Mouse (Mus musculus) hindbrain, embryonic 15.5 days (tissue): Measurements from ENCODE around the gene Swap70. TPM values are rescaled to one million over a fixed set of nuclear protein-coding genes. Genes with fewer than 3 reads are reported as not detected.

ENCODE experiments used
- ATAC-seq: fragments of 200-750 bp; cut with Nextera tagmentation; 2 replicates; pipeline ENCODE4 v1.8.0; 2017; ENCODE audit warnings: low read depth, moderate number of reproducible peaks, moderate TSS enrichment; ENCODE audit not compliant: low FRiP score
- H3K27ac ChIP-seq: fragments of 300-500 bp; sonication (generic); replicated peaks from 2 replicates; pipeline ENCODE4 v1.5.1; 2015; ENCODE audit warnings: mild to moderate bottlenecking, inconsistent platforms
- H3K27me3 ChIP-seq: fragments of 300-500 bp; sonication (generic); 2 replicates; pipeline ENCODE4 v1.6.1; 2015; ENCODE audit warnings: control low read depth, inconsistent platforms
- H3K36me3 ChIP-seq: fragments of 300-500 bp; sonication (generic); 2 replicates; pipeline ENCODE4 v1.6.1; 2015; ENCODE audit warnings: control low read depth, inconsistent platforms
- H3K4me1 ChIP-seq: fragments of 300-500 bp; sonication (generic); replicated peaks from 2 replicates; pipeline ENCODE4 v1.6.1; 2015; ENCODE audit warnings: control low read depth, inconsistent platforms
- H3K4me2 ChIP-seq: fragments of 300-500 bp; sonication (generic); 2 replicates; pipeline ENCODE4 v1.6.1; 2015; ENCODE audit warnings: moderate library complexity, mild to moderate bottlenecking, inconsistent platforms
- H3K4me3 ChIP-seq: fragments of 300-500 bp; sonication (generic); 2 replicates; pipeline ENCODE4 v1.5.1; 2015; ENCODE audit warnings: mild to moderate bottlenecking, inconsistent platforms
- H3K9ac ChIP-seq: fragments of 300-500 bp; sonication (generic); 2 replicates; pipeline ENCODE4 v1.6.1; 2015; ENCODE audit warnings: inconsistent platforms
- H3K9me3 ChIP-seq: fragments of 300-500 bp; sonication (generic); 2 replicates; pipeline ENCODE4 v1.6.1; 2016; ENCODE audit warnings: control low read depth, inconsistent platforms
- WGBS: fragments of 180-500 bp; shearing (Covaris S2); methylation state at CpG from one replicate; pipeline ENCODE4 v1.1.7; 2015; 5-methylcytosine and 5-hydroxymethylcytosine counted together
- polyA plus RNA-seq: library from polyadenylated mRNA; unstranded; fragments of >200 nt; fragmentation: Nextera tagmentation; extraction: Ambion mirVana; gene quantifications from 2 replicates; pipeline ENCODE4 v1.2.1, GENCODE M21; 2015

Gene Swap70
- polyA plus RNA-seq, 1 experiment from 2014 or later = 10.1 TPM

GRCm38 (mm10) chr7:110282797-110283196 is 61.3 kb downstream of the Swap70 start:
- no peaks in the 10 kb centered on the region for H3K36me3 ChIP-seq
- H3K9me3 ChIP-seq = no peaks in the 10 kb centered on the region
- WGBS = 88% methylated on average over 11 of the region's 11 CpGs
- ATAC-seq = no peak
- no peak overlapping the region for H3K9ac ChIP-seq
- H3K4me2 ChIP-seq = no peak overlapping the region
- H3K4me1 ChIP-seq = peaks cover 6% of the 10 kb centered on the region; the same call in 1 of the 2 replicates
- no peak overlapping the region for H3K4me3 ChIP-seq
- H3K27me3 ChIP-seq = no peaks in the 10 kb centered on the region
- H3K27ac ChIP-seq = no peak overlapping the region

GRCm38 (mm10) chr7:110283484-110284275 is 62.2 kb downstream of the Swap70 start:
- no peaks in the 10 kb centered on the region for H3K27me3 ChIP-seq
- no peak overlapping the region for H3K9ac ChIP-seq
- ATAC-seq = no peak
- peaks cover 6% of the 10 kb centered on the region; the same call in 1 of the 2 replicates for H3K4me1 ChIP-seq
- 96% methylated on average over 6 of the region's 6 CpGs for WGBS
- no peak overlapping the region for H3K4me2 ChIP-seq
- H3K9me3 ChIP-seq = no peaks in the 10 kb centered on the region
- H3K36me3 ChIP-seq = no peaks in the 10 kb centered on the region
- H3K27ac ChIP-seq = no peak overlapping the region
- H3K4me3 ChIP-seq = no peak overlapping the region

GRCm38 (mm10) chr7:110285076-110285848 is 63.8 kb downstream of the Swap70 start:
- Histone ChIP-seq H3K9me3 (no peaks in the 10 kb centered on the region), H3K4me3 (no peak overlapping the region), H3K27ac (no peak overlapping the region), H3K4me1 (peaks cover 6% of the 10 kb centered on the region; the same call in 1 of the 2 replicates), H3K27me3 (no peaks in the 10 kb centered on the region), H3K4me2 (no peak overlapping the region), H3K9ac (no peak overlapping the region), H3K36me3 (no peaks in the 10 kb centered on the region)
- 92% methylated on average over 12 of the region's 12 CpGs for WGBS
- no peak for ATAC-seq

- no peak overlapping the region for H3K9ac ChIP-seq
- H3K4me2 ChIP-seq = no peak overlapping the region
- H3K9me3 ChIP-seq = no peaks in the 10 kb centered on the region
- no peak overlapping the region for H3K27ac ChIP-seq
- H3K27me3 ChIP-seq = no peaks in the 10 kb centered on the region
- no peaks in the 10 kb centered on the region for H3K36me3 ChIP-seq
- ATAC-seq = no peak
- 75% methylated on average over 3 of the region's 3 CpGs for WGBS
- H3K4me1 ChIP-seq = peaks cover 6% of the 10 kb centered on the region; the same call in 1 of the 2 replicates
- no peak overlapping the region for H3K4me3 ChIP-seq
Measured at GRCm38 (mm10) chr7:110285849-110286151, 64.3 kb downstream of the Swap70 start.

GRCm38 (mm10) chr7:110286198-110286732 is 64.8 kb downstream of the Swap70 start:
- Histone ChIP-seq H3K9ac (no peak overlapping the region), H3K4me1 (peaks cover 6% of the 10 kb centered on the region; the same call in 1 of the 2 replicates), H3K4me2 (no peak overlapping the region), H3K27me3 (no peaks in the 10 kb centered on the region), H3K36me3 (no peaks in the 10 kb centered on the region), H3K4me3 (no peak overlapping the region), H3K27ac (no peak overlapping the region), H3K9me3 (no peaks in the 10 kb centered on the region)
- WGBS = 82% methylated on average over 8 of the region's 8 CpGs
- no peak for ATAC-seq

GRCm38 (mm10) chr7:110286838-110287475 is 65.4 kb downstream of the Swap70 start:
- no peak overlapping the region for H3K9ac ChIP-seq
- no peak overlapping the region for H3K27ac ChIP-seq
- peaks cover 6% of the 10 kb centered on the region; the same call in 1 of the 2 replicates for H3K4me1 ChIP-seq
- no peaks in the 10 kb centered on the region for H3K36me3 ChIP-seq
- WGBS = 8% methylated on average over 12 of the region's 12 CpGs
- peak; percentile 85 for ATAC-seq
- no peak overlapping the region for H3K4me3 ChIP-seq
- H3K9me3 ChIP-seq = no peaks in the 10 kb centered on the region
- peak overlapping the region; percentile 11; the same call in 1 of the 2 replicates for H3K4me2 ChIP-seq
- H3K27me3 ChIP-seq = no peaks in the 10 kb centered on the region

- Histone ChIP-seq H3K9ac (no peak overlapping the region), H3K36me3 (no peaks in the 10 kb centered on the region), H3K9me3 (no peaks in the 10 kb centered on the region), H3K4me1 (peaks cover 6% of the 10 kb centered on the region; the same call in 1 of the 2 replicates), H3K4me3 (no peak overlapping the region), H3K27ac (no peak overlapping the region), H3K27me3 (no peaks in the 10 kb centered on the region), H3K4me2 (no peak overlapping the region)
- WGBS = 69% methylated on average over 8 of the region's 8 CpGs
- ATAC-seq = no peak; the same call in 1 of the 2 replicates
Measured at GRCm38 (mm10) chr7:110287476-110288071, 66.1 kb downstream of the Swap70 start.

- 86% methylated on average over 4 of the region's 4 CpGs for WGBS
- H3K9ac ChIP-seq = no peak overlapping the region
- H3K27ac ChIP-seq = no peak overlapping the region
- no peak overlapping the region for H3K4me2 ChIP-seq
- ATAC-seq = no peak
- H3K9me3 ChIP-seq = no peaks in the 10 kb centered on the region
- no peaks in the 10 kb centered on the region for H3K36me3 ChIP-seq
- no peaks in the 10 kb centered on the region for H3K27me3 ChIP-seq
- H3K4me1 ChIP-seq = peaks cover 6% of the 10 kb centered on the region; the same call in 1 of the 2 replicates
- no peak overlapping the region for H3K4me3 ChIP-seq
Measured at GRCm38 (mm10) chr7:110288191-110288604, 66.7 kb downstream of the Swap70 start.

- peaks cover 6% of the 10 kb centered on the region; the same call in 1 of the 2 replicates for H3K4me1 ChIP-seq
- H3K9me3 ChIP-seq = no peaks in the 10 kb centered on the region
- H3K9ac ChIP-seq = no peak overlapping the region
- no peaks in the 10 kb centered on the region for H3K36me3 ChIP-seq
- 65% methylated on average over 6 of the region's 6 CpGs for WGBS
- no peak overlapping the region for H3K27ac ChIP-seq
- no peak overlapping the region for H3K4me2 ChIP-seq
- H3K27me3 ChIP-seq = no peaks in the 10 kb centered on the region
- peak; percentile 32; the same call in 1 of the 2 replicates for ATAC-seq
- no peak overlapping the region for H3K4me3 ChIP-seq
Measured at GRCm38 (mm10) chr7:110288731-110289191, 67.2 kb downstream of the Swap70 start.

- Histone ChIP-seq H3K36me3 (no peaks in the 10 kb centered on the region), H3K9me3 (no peaks in the 10 kb centered on the region), H3K4me3 (no peak overlapping the region), H3K27ac (no peak overlapping the region), H3K9ac (no peak overlapping the region), H3K4me2 (no peak overlapping the region), H3K4me1 (peaks cover 6% of the 10 kb centered on the region; the same call in 1 of the 2 replicates), H3K27me3 (no peaks in the 10 kb centered on the region)
- no peak for ATAC-seq
- 70% methylated on average over 4 of the region's 4 CpGs for whole genome bisulfite sequencing
Measured at GRCm38 (mm10) chr7:110289647-110290046, 68.1 kb downstream of the Swap70 start.

GRCm38 (mm10) chr7:110296889-110297603 is 75.5 kb downstream of the Swap70 start:
- ATAC-seq = peak; percentile 51

More at GRCm38 (mm10) chr7:110296889-110297603, 75.5 kb downstream of the Swap70 start:
- no peaks in the 10 kb centered on the region for H3K27me3 ChIP-seq
- H3K36me3 ChIP-seq = no peaks in the 10 kb centered on the region
- 0 out of 2 replicates have a peak, but pooled peaks cover 3% of the 10 kb centered on the region for H3K4me1 ChIP-seq
- H3K9ac ChIP-seq = no peak overlapping the region
- no peak overlapping the region for H3K4me2 ChIP-seq
- H3K9me3 ChIP-seq = no peaks in the 10 kb centered on the region
- H3K4me3 ChIP-seq = no peak overlapping the region
- 36% methylated on average over 17 of the region's 17 CpGs for WGBS
- peak overlapping the region; percentile 22 for H3K27ac ChIP-seq
